Mouse (Mus musculus): ENCODE results near the gene Helq. TPM values are rescaled to one million over a fixed set of nuclear protein-coding genes. Genes with fewer than 3 reads are reported as not detected.

Helq gene
- total RNA-seq (2022) = 10 to 100 TPM; 13.2 to 22.4 (median 19.5) TPM

DNA sequence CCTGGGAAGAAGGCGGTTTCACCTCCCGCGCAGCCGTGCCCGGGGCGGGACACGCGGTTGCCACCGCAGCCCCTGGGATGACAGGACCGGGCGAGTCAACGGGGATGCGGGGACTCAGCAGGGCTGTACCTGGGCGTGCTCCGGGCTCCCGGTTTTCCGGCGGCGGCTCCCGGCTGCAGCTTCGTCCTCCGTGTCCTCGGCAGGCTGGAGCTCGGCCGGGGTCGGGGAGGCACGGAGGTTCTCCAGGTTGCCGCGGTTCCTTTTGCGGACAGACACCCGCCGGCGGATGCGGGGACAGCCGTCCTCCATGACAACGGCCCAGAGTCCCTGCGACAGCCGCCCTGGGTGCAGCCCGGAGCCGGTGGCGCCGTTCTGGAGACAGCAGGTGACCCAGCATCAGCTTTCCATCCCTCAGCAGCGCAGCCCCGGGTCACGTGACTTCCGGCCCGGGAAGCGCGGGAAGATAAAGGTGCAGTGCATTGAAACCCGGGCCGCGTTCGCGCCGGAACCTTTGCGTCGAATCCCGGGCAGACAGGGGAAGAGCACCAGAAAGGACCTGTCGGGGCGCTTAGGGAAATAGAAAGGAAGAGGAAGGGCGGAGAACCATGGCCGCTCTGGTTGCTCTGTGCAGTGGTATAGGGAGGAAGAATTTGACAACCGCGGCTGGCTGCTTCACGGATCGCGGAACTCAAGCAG is at the start of gene Helq, which contains the start of gene Mrps18c:
Helq (minus strand) TSS at position 434 of the 696 bp plus-strand sequence.
Mrps18c (plus strand) TSS at position 463 of the 696 bp plus-strand sequence.
- peak; percentile 91 for DNase-seq (ENCODE audit: low spot score in 2 of 2)

DNA sequence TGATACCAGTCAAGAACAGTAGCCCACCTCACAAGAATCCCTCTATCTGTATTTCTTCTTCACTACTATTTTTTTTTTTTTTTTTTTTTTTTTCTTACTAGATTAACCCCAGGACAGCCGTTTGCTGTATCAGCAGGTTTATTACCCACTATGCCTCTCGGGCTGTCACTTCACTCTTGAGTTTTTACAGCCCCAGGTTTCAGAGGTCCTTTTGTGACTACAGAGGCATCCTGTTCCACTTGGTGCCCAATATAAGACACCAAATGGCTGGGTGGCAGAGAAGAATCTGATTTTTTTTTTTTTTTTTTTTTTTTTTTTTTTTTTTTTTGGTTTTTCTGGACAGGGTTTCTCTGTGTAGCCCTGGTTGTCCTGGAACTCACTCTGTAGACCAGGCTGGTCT is 48.7 kb upstream of the Helq start:
- DNase-seq (ENCODE audit: low spot score in 2 of 2) = no peak

DNA sequence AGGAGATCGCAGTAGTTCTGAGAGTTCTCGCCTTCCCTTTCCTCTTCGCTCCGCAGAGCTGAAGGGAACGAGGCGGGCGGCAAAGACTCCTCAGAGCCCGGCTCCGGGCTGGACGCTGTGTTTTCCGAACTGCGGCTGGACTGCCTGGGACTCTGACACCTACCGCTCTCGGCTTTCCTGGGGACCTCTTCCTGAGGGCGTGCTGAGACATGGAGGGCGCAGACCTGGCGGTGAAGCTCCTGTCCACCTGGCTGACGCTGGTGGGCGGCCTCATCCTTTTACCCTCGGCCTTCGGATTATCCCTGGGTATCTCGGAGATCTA is 48.2 kb upstream of the Helq start:
- no peak for DNase-seq (ENCODE audit: low spot score in 2 of 2)

DNA sequence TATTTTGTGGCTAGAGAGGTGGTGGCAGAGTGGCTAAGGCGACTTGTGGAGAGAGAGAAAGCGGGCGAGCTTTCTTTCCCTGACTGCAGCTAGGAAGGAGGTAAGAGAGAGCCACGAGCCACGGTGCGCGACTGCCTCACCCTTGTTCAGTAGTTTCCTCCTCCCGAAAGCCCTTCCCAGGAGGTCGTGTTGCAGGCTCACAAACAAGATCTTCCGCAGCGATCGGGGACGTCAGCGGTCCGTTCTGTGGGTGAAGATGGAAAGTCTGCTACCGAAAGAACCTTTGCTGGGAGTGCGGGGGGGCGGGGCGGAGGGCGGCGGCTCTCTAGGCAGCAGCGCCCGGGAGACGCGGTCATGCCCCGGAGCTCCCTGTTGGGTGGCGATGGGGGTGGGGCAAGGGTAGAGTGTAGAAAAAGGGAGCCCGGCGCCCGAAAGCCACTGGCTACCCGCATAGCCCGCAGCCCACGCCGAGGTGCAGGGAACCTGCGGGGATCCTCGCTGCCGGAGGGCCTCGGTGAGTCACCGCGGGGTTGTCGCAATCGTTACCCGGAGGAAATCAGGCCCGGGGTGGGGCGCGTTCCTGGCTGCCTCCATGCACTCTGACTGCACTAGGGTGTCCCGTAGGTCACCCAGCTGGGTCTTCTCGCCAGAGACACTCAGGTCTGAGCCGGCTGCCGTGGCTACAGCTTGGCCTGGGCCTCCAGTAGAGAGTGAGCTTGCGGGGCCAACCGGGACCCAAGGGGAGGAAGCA is 47.6 kb upstream of the Helq start:
- peak; percentile 5 to 29 for DNase-seq (ENCODE audit: low spot score in 2 of 2)

DNA sequence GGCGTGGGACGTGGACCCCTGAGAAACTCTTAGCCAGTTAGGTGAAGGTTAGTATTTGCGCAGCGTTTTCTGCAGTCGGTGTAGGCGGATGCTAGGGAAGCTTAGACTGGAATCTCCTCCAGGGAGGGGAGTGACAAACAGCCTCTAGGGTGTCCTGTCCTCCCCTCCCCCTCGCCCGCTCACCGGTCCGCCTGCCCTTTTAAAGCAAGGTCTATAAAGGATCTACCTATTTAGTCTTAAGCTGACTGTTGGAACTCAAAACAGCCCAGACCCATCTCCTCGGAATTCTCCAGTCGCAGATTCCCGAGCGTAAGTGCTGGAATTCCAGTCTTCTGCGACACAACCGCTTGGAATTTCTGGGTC is 47.1 kb upstream of the Helq start, which contains the start of gene Gpat3:
Gpat3 (plus strand) TSS at position 229 of the 363 bp plus-strand sequence.
- DNase-seq (ENCODE audit: low spot score in 2 of 2) = peak in 1 of 2 experiments; percentile 9

DNA sequence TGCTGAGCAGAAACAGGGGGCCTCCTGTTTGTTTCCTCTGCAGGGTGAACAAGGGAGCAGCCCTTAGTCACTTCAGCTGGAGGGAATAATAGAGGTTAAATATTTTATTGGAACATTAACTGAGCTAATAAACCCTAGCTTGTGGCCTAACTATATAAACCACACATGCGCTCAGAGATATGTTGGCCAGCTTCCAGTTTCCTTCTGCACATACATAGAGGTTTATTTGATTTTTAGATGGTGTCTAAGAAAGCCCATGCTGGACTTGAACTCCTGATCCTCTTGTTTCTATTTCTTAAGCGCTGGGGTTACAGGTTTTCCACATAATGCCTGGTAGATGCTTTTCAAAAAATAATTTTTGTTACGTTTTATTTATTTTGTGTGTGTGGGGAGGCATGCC is 46.1 kb upstream of the Helq start:
- DNase-seq (ENCODE audit: low spot score in 2 of 2) = no peak

DNA sequence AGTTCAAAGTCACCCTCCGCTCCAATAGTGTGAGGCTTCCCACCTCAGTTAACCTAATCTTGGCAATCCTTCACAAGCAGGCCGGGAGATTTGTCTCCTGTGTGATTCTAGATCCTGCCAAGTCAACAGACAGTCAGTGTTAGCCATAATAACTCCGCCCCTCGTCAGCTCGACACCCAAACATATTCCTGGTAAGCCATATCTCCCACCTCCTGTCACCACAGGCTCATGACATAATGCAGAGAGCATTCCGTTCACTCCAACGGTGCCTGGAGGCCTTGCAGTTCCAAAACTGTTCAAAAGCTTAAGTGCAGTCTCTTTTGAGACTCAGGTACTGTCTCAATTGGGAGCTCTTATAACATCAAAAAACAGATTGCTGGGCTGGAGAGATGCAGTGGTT is 39.5 kb upstream of the Helq start:
- DNase-seq (ENCODE audit: low spot score in 2 of 2) = no peak

DNA sequence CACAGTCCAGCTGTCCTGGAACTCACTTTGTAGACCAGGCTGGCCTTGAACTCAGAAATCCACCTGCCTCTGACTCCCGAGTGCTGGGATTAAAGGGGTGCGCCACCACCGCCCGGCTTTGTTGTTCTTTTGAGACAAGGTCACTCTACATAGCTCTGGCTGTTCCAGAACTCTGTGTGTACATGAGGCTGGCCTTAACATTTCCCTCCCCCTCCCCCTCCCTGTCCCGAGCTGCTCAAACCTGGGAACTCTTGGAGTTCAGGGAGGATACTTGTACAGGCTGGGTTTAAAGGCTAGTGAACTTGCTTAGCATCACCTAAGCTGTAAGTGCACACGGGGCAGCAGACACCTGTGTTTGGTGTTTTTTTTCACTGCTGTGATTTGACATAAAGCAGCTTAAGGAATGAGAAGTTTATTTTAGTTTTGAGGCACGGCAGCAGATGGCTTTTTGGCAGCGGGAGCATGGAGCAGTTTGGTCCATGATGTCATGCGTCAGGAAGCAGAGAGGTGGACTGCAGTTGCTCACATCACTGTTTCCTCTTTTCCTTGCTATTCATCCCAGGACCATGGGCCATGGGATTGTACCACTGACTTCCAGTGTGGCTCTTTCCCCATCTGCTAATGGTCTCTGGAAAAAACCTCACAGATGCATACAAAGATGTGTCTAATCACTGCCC is 37.6 kb upstream of the Helq start:
- DNase-seq (ENCODE audit: low spot score in 2 of 2) = no peak

DNA sequence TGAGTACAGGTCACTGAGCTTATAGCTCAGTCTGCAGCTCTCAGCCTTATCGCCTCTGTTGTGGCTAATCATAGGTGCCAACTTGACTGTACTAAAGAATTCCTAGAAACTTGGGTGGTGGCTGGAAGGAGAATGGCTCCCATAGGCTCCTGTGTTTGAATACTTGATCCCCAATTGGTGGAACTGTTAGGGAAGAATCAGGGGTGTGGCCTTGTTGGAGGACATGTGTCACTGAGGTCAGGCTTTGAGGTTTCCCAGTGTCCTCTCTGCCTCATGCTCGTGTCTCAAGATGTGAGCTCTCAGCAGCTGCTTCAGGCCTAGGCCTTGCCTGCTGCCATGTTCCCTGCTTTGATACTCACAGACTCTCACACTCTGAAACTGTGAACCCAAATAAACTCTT is 35.4 kb upstream of the Helq start:
- DNase-seq (ENCODE audit: low spot score in 2 of 2) = no peak

DNA sequence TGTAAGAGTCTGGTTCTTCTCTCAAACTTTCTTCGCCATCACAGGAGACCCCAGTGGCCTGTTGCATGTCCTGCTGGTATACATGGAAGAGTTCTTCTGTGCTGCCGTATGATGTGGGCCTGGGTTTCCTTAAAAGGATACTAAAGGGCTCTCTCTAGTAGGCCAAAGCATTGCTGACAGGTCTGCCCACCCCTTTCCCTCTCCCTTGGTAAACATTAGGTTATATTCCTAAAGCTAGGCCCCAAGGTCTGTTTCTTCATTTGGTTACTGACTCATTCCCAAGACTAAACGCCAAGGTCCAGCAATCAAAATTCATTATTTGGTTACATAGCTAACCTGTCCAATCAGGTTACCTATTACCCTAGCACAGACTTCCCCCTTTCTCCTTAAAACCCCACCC is 34.3 kb upstream of the Helq start:
- no peak for DNase-seq (ENCODE audit: low spot score in 2 of 2)

DNA sequence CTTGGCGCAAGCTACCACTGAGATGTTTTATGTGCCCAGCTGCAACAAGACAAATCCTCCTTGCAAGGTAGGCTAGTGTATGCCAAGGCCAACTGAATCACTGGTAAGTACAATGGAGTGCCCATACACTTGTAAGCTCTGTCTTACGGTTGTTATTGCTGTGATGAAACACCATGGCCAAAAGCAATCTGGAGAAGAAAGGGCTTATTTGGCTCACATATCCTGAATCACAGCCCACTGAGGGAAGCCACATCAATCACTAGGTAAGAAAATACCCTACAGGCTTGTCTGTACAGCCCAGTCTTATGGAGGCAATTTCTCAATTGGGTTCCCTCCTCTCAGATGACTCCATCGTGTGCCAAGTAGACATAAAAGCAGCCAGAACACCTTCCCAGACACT is 30.3 kb upstream of the Helq start:
- DNase-seq (ENCODE audit: low spot score in 2 of 2) = no peak

DNA sequence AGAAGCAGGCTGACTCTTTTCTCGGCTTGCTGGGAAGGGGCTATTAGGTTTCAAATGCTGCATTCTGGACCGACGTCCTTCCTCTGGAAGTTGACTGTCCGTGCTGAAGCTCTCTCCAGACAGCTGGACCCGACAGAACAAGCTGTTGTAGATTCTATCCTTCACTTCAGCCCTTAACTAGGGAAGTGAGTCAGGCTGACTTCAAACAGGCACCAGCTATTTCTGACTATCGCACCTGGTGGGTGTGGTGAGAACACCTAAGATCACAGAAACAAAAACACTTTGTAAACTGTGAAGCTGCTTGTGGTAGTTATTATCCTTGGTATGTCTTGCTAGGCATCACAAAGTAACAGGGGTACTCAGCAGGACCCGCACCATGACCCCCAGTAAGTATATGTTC is 28.1 kb upstream of the Helq start:
- no peak for DNase-seq (ENCODE audit: low spot score in 2 of 2)

DNA sequence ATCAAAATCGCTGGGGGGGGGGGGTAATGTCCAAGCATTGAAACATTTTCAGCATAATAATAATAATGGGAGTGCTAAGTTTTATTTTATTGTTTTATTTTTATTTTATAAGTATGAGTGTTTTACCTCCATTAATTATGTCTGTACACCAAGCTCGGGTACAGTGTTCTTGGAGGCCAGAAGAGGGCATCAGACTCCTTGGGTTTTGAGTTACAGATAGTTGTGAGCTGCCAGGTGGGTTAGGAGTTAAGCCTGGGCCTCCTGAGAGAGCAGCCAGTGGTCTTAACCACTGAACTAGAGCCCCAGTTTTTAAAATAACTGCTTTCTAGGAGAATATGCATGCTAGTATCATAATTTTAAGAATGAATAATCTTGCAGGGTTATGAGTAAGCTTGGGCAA is 27.6 kb upstream of the Helq start:
- DNase-seq (ENCODE audit: low spot score in 2 of 2) = no peak

DNA sequence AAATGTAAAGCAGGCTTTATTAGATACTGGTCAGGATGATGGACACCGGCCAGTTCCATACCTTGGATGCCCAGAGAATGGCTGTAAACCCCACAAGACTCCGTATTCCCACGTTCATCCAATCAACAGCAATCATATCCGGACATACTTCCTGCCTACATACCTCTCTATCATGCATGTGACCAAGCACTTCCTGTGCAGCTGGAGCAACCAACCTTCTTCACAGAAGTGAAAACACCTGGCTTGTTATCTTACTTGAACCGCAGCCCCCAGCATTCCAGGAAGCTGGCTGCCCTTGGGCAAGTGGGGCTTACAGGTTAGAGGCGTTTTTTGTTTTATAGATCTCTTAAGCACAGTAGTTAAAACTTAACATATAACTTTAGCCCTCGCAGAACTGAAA is 24.4 kb upstream of the Helq start:
- DNase-seq (ENCODE audit: low spot score in 2 of 2) = no peak

DNA sequence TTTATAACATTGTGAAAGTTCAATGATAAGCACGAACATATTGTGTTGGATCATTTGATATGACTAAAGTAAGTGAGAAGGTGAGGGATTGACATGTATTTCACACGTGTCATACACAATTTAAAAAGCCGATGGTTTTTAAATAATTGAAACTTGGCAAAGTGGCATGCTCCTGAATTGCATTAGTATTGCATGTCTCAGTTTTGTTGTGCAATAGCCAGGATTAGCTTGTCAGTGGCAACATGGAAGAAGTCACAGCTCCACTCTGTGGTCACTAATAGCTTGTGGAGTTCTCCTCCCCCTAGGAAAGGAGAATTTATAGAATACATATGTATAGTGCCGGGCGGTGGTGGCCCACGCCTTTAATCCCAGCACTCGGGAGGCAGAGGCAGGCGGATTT is 23.0 kb upstream of the Helq start:
- no peak for DNase-seq (ENCODE audit: low spot score in 2 of 2)

DNA sequence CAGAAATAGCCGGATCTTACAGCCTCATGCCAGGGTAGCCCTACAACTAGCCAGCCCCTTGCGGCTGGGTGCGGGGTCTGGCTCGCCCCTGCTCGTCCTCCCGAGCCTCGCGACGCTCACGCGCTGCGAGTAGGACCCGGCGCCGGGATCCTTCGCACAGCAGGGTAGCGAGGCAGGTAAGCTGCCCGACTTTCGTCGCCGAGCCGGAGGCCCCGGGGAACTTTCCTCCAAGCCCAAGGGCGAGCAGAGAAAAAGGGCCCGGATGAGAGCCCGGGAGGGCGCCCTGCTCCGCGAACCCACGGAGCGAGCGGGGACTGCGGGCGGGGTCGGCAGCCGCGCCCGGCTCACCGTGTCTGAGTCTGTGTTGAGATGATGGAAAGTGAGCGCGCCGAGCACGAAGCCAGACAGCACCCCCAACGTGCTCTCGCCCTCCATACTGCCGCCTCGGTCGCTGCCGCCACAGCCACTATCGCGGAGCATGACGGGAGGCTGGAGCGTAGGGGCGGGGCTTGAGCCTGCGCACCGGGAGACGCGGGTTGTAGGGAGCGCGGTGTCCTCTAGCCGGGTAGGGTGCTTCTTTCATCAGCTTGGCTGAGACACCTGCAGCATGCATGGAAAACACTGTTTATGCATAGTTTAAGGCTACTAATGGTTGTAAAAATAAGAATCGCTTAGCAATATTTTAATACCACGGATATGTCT is 22.2 kb upstream of the Helq start, which contains the start of gene Abraxas1:
Abraxas1 (minus strand) TSS at position 483 of the 702 bp plus-strand sequence.
- DNase-seq (ENCODE audit: low spot score in 2 of 2) = peak; percentile 56 to 84

DNA sequence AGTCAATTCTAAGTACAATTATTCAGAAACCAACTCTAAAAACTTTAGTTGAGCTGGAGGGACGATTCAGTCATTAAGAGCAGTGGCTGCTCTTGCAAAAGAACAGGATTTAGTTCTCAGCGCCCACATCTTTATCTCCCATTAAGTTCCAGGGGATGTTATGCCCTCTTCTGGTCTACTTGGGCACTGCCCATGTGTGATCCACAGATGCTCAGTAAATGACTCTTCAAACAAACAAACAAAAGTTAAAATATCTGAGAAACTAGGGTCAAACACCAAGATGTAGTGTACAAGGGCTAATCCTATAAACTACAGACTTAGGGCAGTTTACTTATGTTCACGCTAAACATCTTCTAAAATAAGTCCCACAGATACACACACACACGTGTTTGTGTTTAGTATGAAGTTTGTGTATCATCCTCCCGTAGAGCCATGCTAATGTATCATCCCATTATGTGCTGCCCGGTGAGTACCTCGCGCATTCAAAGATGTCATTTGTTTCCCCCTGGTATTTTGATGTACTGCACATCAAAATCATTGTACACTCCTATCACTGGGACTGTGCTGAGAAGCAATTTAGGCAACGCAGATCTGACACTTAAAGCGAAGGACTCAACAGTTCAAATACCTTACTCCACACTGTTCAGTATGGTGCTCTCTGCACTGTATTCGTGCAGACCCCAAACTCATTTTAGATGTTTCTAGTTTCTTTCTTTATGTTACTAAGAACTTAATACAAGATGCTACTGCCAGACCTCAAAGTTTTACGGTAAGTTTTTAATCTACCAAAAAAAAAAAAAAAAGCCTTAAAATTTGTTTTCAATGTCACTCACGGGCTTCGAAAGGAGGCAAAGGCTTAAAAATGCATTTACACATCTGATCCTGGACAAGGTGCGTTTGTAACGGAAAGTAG is 21.4 kb upstream of the Helq start:
- DNase-seq (ENCODE audit: low spot score in 2 of 2) = no peak

DNA sequence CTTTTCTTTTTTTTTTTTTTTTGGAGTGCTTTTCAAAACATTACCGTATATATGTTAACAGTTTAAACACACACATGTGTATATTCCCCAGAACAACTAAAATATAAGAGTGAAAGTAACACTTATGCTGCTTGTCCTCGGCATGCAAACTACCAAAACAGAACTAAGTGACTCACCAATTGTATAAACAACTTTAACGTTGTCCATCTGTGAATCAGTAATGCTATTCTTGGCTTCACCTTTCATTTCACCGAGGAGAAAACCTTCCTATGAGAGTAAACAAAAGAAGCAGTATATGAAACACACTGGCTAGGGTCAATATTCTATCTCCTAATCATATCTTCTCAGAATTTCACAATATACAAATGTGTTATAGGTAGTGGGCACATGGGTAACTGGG is 19.9 kb upstream of the Helq start:
- no peak for DNase-seq (ENCODE audit: low spot score in 2 of 2)

DNA sequence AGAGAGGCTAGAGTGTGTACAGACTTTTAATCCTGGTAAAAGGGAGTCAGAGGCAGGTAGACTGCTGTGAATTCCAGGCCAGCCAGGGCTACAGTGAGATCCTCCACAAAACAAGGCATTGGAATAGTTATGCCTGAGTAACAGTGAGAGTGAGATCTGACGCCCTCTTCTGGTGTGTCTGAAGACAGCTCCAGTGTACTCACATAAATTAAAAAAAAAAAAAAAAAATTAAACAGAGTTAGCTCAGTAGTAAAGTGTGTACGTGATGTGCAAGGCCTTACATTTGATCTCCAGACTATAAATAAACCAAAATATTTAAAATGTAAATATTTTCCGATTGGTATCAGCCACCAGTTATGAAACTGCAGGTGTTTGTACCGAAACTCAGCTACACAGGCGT is 4.3 kb downstream of the Helq start:
- no peak for DNase-seq (ENCODE audit: low spot score in 2 of 2)

DNA sequence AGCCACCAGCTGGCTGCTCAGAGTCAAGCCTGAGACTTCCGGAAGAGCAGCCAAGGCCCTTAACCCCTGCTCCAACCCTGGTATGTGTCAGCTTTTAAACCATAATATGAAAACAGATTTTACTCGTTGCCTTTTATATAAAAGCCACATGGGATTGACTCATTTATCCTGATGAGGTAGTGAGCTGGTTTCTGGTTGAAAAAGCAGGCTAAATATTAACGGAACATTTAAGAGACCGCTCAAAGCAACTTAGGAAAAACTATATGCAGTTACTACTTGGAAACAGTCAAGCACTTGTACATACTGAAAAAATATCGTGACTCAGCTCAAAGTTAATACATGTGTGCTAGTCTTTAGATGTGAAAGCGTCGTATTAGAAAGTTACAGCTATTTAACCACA is 6.1 kb downstream of the Helq start:
- DNase-seq (ENCODE audit: low spot score in 2 of 2) = no peak

DNA sequence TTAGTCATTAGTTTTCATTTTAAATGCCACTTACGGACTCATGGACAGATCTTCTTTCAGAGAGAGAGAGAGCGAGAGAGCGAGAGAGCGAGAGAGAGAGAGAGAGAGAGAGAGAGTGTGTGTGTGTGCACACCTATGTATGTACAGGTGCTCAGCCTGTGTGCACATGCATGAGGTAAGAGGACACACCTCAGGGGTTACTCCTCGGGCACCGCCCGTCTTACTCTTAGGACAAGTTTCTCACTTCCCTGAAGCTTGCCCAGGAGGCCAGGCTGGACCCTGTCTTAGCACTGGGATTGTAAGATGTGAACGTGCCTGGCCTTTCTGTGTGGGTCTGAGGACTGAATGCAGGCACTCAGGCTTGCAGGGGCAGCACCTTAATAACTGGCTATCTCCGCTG is 10.9 kb downstream of the Helq start:
- DNase-seq (ENCODE audit: low spot score in 2 of 2) = no peak

Measured in layer of hippocampus, adult 8-10 months (tissue).